ENCODE assay signal across 12 mouse cellular contexts in genomic region chr1:86497986-86498385, GRCm38 (mm10). TPM values are rescaled to one million over a fixed set of nuclear protein-coding genes. Genes with fewer than 3 reads are reported as not detected.
DNase-seq lines count a peak whose midpoint lies in the region; ATAC-seq and TF ChIP-seq lines count a peak whose summit lies in the region.
"Had no signal": no experiment of that assay in that cellular context is flagged by ENCODE, and none has a peak within 500 bp of the region (broad histone marks: within the 10 kb centered on the region; RNA-seq: fewer than 3 reads in every experiment).

No protein-coding gene starts in this region.

- H3K27me3 ChIP-seq in heart, embryonic 15.5 days, result no peaks in the 10 kb centered on the region
- no peaks in the 10 kb centered on the region for H3K27me3 ChIP-seq in heart, adult 2 months (ENCODE audit: control insufficient read depth, insufficient read depth, low read length)
- no peaks in the 10 kb centered on the region for H3K27me3 ChIP-seq in ES-Bruce4 (ENCODE audit: control insufficient read depth, insufficient read depth, low read length, poor library complexity, severe bottlenecking)
- peaks cover under 1% of the 10 kb centered on the region; the same call in 1 of the 2 replicates for H3K27me3 ChIP-seq in liver, embryonic 16.5 days (ENCODE audit: control insufficient read depth, insufficient read depth, low read depth, low read length)
- H3K27me3 ChIP-seq: forebrain, embryonic 15.5 days had no signal

- H3K4me3 ChIP-seq in heart, embryonic 15.5 days, result no peak overlapping the region
- no peak overlapping the region for H3K4me3 ChIP-seq in heart, adult 2 months
- no peak overlapping the region for H3K4me3 ChIP-seq in ES-Bruce4 (ENCODE audit: low read depth, low read length)
- H3K4me3 ChIP-seq in liver, embryonic 16.5 days (ENCODE audit: low read depth, low read length), result no peak overlapping the region
- H3K4me3 ChIP-seq: forebrain, embryonic 15.5 days; myocyte had no signal

- no peaks in the 10 kb centered on the region for H3K9me3 ChIP-seq in heart, embryonic 15.5 days (replicated peaks)
- no peaks in the 10 kb centered on the region for H3K9me3 ChIP-seq in ES-Bruce4 (replicated peaks; ENCODE audit: control insufficient read depth, insufficient read depth, low read length, poor library complexity, severe bottlenecking)
- no peaks in the 10 kb centered on the region for H3K9me3 ChIP-seq in liver, embryonic 16.5 days (replicated peaks; ENCODE audit: control insufficient read depth, low read length)
- H3K9me3 ChIP-seq: forebrain, embryonic 15.5 days had no signal

- ATAC-seq in heart, embryonic 15.5 days (replicated peaks; ENCODE audit: insufficient number of reproducible peaks, insufficient read depth, low FRiP score, low read depth), result no peak
- peak; percentile 52 for ATAC-seq in liver, embryonic 16.5 days (ENCODE audit: low read depth)
- ATAC-seq in cerebellum, adult (ENCODE audit: insufficient number of reproducible peaks, low FRiP score, low TSS enrichment), result no peak
- ATAC-seq: forebrain, embryonic 15.5 days had no signal

- H3K4me1 ChIP-seq in heart, embryonic 15.5 days (replicated peaks), result peaks cover 47% of the 10 kb centered on the region
- H3K4me1 ChIP-seq in heart, adult 2 months (ENCODE audit: control insufficient read depth, insufficient read depth, low read length), result peaks cover 14% of the 10 kb centered on the region
- peaks cover 18% of the 10 kb centered on the region for H3K4me1 ChIP-seq in ES-Bruce4 (ENCODE audit: control insufficient read depth, insufficient read depth, low read length)
- H3K4me1 ChIP-seq in liver, embryonic 16.5 days (ENCODE audit: control insufficient read depth, low read depth, low read length), result peaks cover 31% of the 10 kb centered on the region

- no peak overlapping the region for H3K4me2 ChIP-seq in heart, embryonic 15.5 days
- no peak overlapping the region for H3K4me2 ChIP-seq in liver, embryonic 16.5 days (ENCODE audit: low read depth, low read length)
- H3K4me2 ChIP-seq: forebrain, embryonic 15.5 days had no signal

- H3K27ac ChIP-seq in heart, embryonic 15.5 days, result peak overlapping the region; percentile 60
- H3K27ac ChIP-seq in heart, adult 2 months, result no peak overlapping the region; the same call in 1 of the 2 replicates
- H3K27ac ChIP-seq in ES-Bruce4 (ENCODE audit: insufficient read depth, low read length), result peak overlapping the region; percentile 78
- peak overlapping the region; percentile 81 for H3K27ac ChIP-seq in liver, embryonic 16.5 days (ENCODE audit: low read length)
- H3K27ac ChIP-seq: forebrain, embryonic 15.5 days had no signal

- TF ChIP-seq EP300 in heart, adult 2 months (IDR thresholded peaks at IDR 0.05; ENCODE audit: insufficient read depth, low read depth, low read length), result no peak
- TF ChIP-seq EP300 in ES-Bruce4 (IDR thresholded peaks at IDR 0.05; ENCODE audit: insufficient read depth, low read depth, low read length), result peak; percentile 56; the same call in 1 of the 2 replicates

- H3K79me2 ChIP-seq in heart, adult 2 months (replicated peaks; ENCODE audit: control insufficient read depth, insufficient read depth, low read length), result no peaks in the 10 kb centered on the region

- no peak for TF ChIP-seq CTCF in heart, adult 2 months (IDR thresholded peaks at IDR 0.05)
- TF ChIP-seq CTCF in ES-Bruce4 (IDR thresholded peaks at IDR 0.05; ENCODE audit: low read depth, low read length), result no peak

- no peak for TF ChIP-seq POLR2A in heart, adult 2 months (IDR thresholded peaks at IDR 0.05; ENCODE audit: insufficient read depth, low read depth, low read length)
- no peak for TF ChIP-seq POLR2A in ES-Bruce4 (IDR thresholded peaks at IDR 0.05; ENCODE audit: insufficient read depth, low read length)

- DNase-seq in heart, adult 2 months, result no peak
- DNase-seq in kidney, adult 11 months, result peak; percentile 91
- no peak for DNase-seq in embryo, embryonic 9.5 days (ENCODE audit: extremely low spot score)
- no peak for DNase-seq in ovary, postnatal 10 days (ENCODE audit: low spot score)
- DNase-seq: layer of hippocampus, postnatal 36 days; thymus, postnatal 14 days had no signal

- 42% methylated on average over 3 of the region's 3 CpGs for WGBS in heart, embryonic 15.5 days
- 53% methylated on average over 3 of the region's 3 CpGs for WGBS in heart, adult 2 months
- WGBS in liver, embryonic 16.5 days (ENCODE audit: insufficient replicate concordance), result 46% methylated on average over 3 of the region's 3 CpGs

- H3K36me3 ChIP-seq in heart, embryonic 15.5 days, result no peaks in the 10 kb centered on the region
- no peaks in the 10 kb centered on the region for H3K36me3 ChIP-seq in heart, adult 2 months (ENCODE audit: control insufficient read depth, insufficient read depth, low read length)
- H3K36me3 ChIP-seq in ES-Bruce4 (ENCODE audit: control insufficient read depth, insufficient read depth, low read length, poor library complexity, severe bottlenecking), result no peaks in the 10 kb centered on the region
- no peaks in the 10 kb centered on the region for H3K36me3 ChIP-seq in liver, embryonic 16.5 days (ENCODE audit: control insufficient read depth, insufficient read depth)
- H3K36me3 ChIP-seq: forebrain, embryonic 15.5 days had no signal

- H3K9ac ChIP-seq in heart, embryonic 15.5 days, result no peak overlapping the region
- H3K9ac ChIP-seq in heart, adult 2 months (ENCODE audit: low read depth, low read length), result no peak overlapping the region; the same call in 1 of the 2 replicates
- no peak overlapping the region for H3K9ac ChIP-seq in ES-Bruce4 (ENCODE audit: low read depth, poor library complexity, severe bottlenecking)
- H3K9ac ChIP-seq in liver, embryonic 16.5 days (ENCODE audit: low read depth, low read length), result no peak overlapping the region
- H3K9ac ChIP-seq: forebrain, embryonic 15.5 days had no signal

- intact Hi-C loops in heart, adult 2 months (cut with DNase I), result no loop called here

RNA-seq across cellular contexts. Expression of gene Ptma, which starts 28.5 kb away (rescaled TPM):
- 791 and 881 TPM in 2 replicates for polyA plus RNA-seq in heart, embryonic 15.5 days (2015; fragmentation: Nextera tagmentation; extraction: Ambion mirVana)
- 100 to 1,000 TPM; 200 to 227 TPM for total RNA-seq in heart, adult 2 months (2021)
- 169 and 177 TPM in 2 replicates for polyA plus RNA-seq in heart, adult 2 months (2012; rRNA removed)
- polyA plus RNA-seq in ES-Bruce4 (2011; ENCODE audit: insufficient read depth, insufficient read length, low read depth, missing spikeins), result 3,893 and 3,930 TPM in 2 replicates
- polyA plus RNA-seq in liver, embryonic 16.5 days (2015; fragmentation: Nextera tagmentation; extraction: Ambion mirVana), result 500 and 746 TPM in 2 replicates
